Mouse (Mus musculus) retina, adult 2 months (tissue): ENCODE results near the gene Krtap28-10.

Experiments used
- DNase-seq: peaks from one replicate; pipeline ENCODE4 v3.0.0-alpha.2; 2012; ENCODE audit warnings: low read depth, low spot score

The Krtap28-10 gene

GRCm38 (mm10) chr1:83042380-83042779 lies at the start of gene Krtap28-10:
TSS of gene Krtap28-10 (minus strand) at chr1:83042480.
- DNase-seq: no peak

- DNase-seq: no peak
These were observed 49.0 kb upstream of the Krtap28-10 start for GRCm38 (mm10) chr1:83091268-83091667.

- DNase-seq: no peak
These were observed 42.5 kb upstream of the Krtap28-10 start for GRCm38 (mm10) chr1:83084790-83085189.

GRCm38 (mm10) chr1:83077016-83077415 lies 34.7 kb upstream of the Krtap28-10 start:
- no peak for DNase-seq

- DNase-seq: no peak
These were observed 34.1 kb upstream of the Krtap28-10 start for GRCm38 (mm10) chr1:83076190-83076917.

- no peak for DNase-seq
These were observed 33.4 kb upstream of the Krtap28-10 start for GRCm38 (mm10) chr1:83075526-83076189.

- no peak for DNase-seq
These were observed 24.9 kb upstream of the Krtap28-10 start for GRCm38 (mm10) chr1:83067205-83067604.

- no peak for DNase-seq
These were observed 24.3 kb upstream of the Krtap28-10 start for GRCm38 (mm10) chr1:83066577-83066976.

GRCm38 (mm10) chr1:83064851-83065250 lies 22.6 kb upstream of the Krtap28-10 start:
- DNase-seq: peak; percentile 23

- DNase-seq: no peak
These were observed 18.4 kb upstream of the Krtap28-10 start, which contains the start of gene Krtap28-13 for GRCm38 (mm10) chr1:83060643-83061042. TSS of gene Krtap28-13 (plus strand) at chr1:83060930.

GRCm38 (mm10) chr1:83059278-83059677 lies 17.0 kb upstream of the Krtap28-10 start, which contains the start of gene A030005K14Rik:
TSS of gene A030005K14Rik (minus strand) at chr1:83059378.
- no peak for DNase-seq

- DNase-seq: no peak
These were observed 16.2 kb upstream of the Krtap28-10 start for GRCm38 (mm10) chr1:83058481-83058880.

- no peak for DNase-seq
These were observed 2.7 kb upstream of the Krtap28-10 start, which contains the start of gene Gm47969 for GRCm38 (mm10) chr1:83044882-83045427. TSS of gene Gm47969 (plus strand) at chr1:83044932.

GRCm38 (mm10) chr1:83039080-83039479 lies 3.2 kb downstream of the Krtap28-10 start:
- DNase-seq: no peak

- no peak for DNase-seq
These were observed 4.1 kb downstream of the Krtap28-10 start, which contains the start of gene Slc19a3 for GRCm38 (mm10) chr1:83038109-83038672. TSS of gene Slc19a3 (minus strand) at chr1:83038448.

GRCm38 (mm10) chr1:83036892-83037667 lies 5.2 kb downstream of the Krtap28-10 start:
- DNase-seq: no peak

GRCm38 (mm10) chr1:83034509-83034908 lies 7.8 kb downstream of the Krtap28-10 start:
- DNase-seq: no peak

GRCm38 (mm10) chr1:83032508-83032907 lies 9.8 kb downstream of the Krtap28-10 start:
- DNase-seq: no peak

- no peak for DNase-seq
These were observed 10.3 kb downstream of the Krtap28-10 start for GRCm38 (mm10) chr1:83031950-83032349.

- no peak for DNase-seq
These were observed 25.7 kb downstream of the Krtap28-10 start for GRCm38 (mm10) chr1:83016556-83016955.

GRCm38 (mm10) chr1:83015329-83015879 lies 26.9 kb downstream of the Krtap28-10 start:
- no peak for DNase-seq
